Mouse (Mus musculus) hindbrain, embryonic 11.5 days (tissue): ENCODE measurements at regions not wholly inside any gene's neighbourhood (a gene's known extent, or its start where the extent isn't known, plus 50 kb on each side); places are given as distances from the start of the nearest gene placed in this dataset.
A peak's percentile ranks its signal among the peaks of the same experiment; 100 is the strongest.

Experiments used
- ATAC-seq: fragments of 200-750 bp; cut with Nextera tagmentation; 2 replicates; pipeline ENCODE4 v1.8.0; 2017; ENCODE audit warnings: mild to moderate bottlenecking, moderate TSS enrichment, moderate library complexity; ENCODE audit not compliant: low FRiP score
- DNase-seq: peaks from one replicate; pipeline ENCODE4 v3.0.0-alpha.2; 2015; ENCODE audit warnings: low spot score
- H3K27ac ChIP-seq: fragments of 300-500 bp; sonication (generic); 2 replicates; pipeline ENCODE4 v1.5.1; 2014; ENCODE audit warnings: mild to moderate bottlenecking, low read depth, low read length
- H3K27me3 ChIP-seq: fragments of 300-500 bp; sonication (generic); 2 replicates; pipeline ENCODE4 v1.6.1; 2014; ENCODE audit warnings: mild to moderate bottlenecking, low read length, moderate library complexity, mixed read lengths; ENCODE audit not compliant: control insufficient read depth, insufficient read depth
- H3K36me3 ChIP-seq: fragments of 300-500 bp; sonication (generic); 2 replicates; pipeline ENCODE4 v1.6.1; 2014; ENCODE audit warnings: mild to moderate bottlenecking, low read length, moderate library complexity, mixed read lengths; ENCODE audit not compliant: control insufficient read depth, insufficient read depth
- H3K4me1 ChIP-seq: fragments of 300-500 bp; sonication (generic); replicated peaks from 2 replicates; pipeline ENCODE4 v1.6.1; 2014; ENCODE audit warnings: low read length, mixed read lengths; ENCODE audit not compliant: control insufficient read depth, insufficient read depth
- H3K4me2 ChIP-seq: fragments of 300-500 bp; sonication (generic); replicated peaks from 2 replicates; pipeline ENCODE4 v1.6.1; 2014; ENCODE audit warnings: mild to moderate bottlenecking, low read depth, low read length
- H3K4me3 ChIP-seq: fragments of 300-500 bp; sonication (generic); 2 replicates; pipeline ENCODE4 v1.5.1; 2014; ENCODE audit warnings: low read depth, low read length
- H3K9ac ChIP-seq: fragments of 300-500 bp; sonication (generic); 2 replicates; pipeline ENCODE4 v1.6.1; 2014; ENCODE audit warnings: low read depth, low read length
- H3K9me3 ChIP-seq: fragments of 300-500 bp; sonication (generic); 2 replicates; pipeline ENCODE4 v1.6.1; 2016; ENCODE audit warnings: low read length; ENCODE audit not compliant: control insufficient read depth
- WGBS: fragments of 180-500 bp; shearing (Covaris S2); extraction: QIAGEN DNeasy Blood & Tissue Kit; methylation state at CpG from one replicate; pipeline ENCODE4 v1.1.7; 2014; 5-methylcytosine and 5-hydroxymethylcytosine counted together

DNA sequence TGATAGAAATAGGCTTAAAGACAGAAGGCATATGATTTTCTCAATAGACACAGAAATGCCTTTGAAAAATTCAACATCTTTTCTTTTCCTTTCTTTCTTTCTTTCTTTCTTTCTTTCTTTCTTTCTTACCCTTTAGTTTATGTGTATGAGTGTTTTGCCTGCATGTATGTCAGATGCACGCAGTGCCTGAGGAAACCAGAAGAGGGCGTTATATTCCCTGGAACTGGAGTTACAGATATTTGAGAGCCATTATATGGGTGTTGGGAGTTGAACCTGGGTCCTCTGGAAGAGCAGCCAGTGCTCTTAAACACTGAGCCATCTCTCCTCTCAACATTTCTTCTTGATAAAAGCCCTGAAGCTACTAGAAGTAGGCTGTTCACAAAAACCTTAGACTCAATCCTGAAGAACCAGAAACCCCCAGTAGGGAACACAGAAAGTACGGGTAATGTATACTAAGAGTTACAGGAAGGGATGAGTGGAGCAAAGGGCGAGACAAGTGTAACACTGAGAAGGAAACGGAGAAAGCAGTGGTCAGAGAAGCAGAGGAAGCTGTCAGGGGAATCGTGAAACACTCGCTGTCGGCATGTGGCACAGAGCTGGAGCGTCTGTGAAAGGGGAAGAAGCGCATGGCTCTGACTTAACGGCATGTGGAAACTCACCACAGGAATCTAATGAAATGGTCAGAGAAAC lies 2253.4 kb downstream of the 4930444P10Rik start:
- Histone ChIP-seq H3K36me3 (no peaks in the 10 kb centered on the region), H3K27ac (no peak overlapping the region), H3K4me3 (no peak overlapping the region), H3K4me1 (no peaks in the 10 kb centered on the region; the same call in 1 of the 2 replicates), H3K4me2 (no peak overlapping the region), H3K27me3 (no peaks in the 10 kb centered on the region), H3K9me3 (no peaks in the 10 kb centered on the region), H3K9ac (no peak overlapping the region)
- ATAC-seq (no peak), DNase-seq (no peak)
- 69% methylated on average over 11 of the region's 11 CpGs for WGBS

DNA sequence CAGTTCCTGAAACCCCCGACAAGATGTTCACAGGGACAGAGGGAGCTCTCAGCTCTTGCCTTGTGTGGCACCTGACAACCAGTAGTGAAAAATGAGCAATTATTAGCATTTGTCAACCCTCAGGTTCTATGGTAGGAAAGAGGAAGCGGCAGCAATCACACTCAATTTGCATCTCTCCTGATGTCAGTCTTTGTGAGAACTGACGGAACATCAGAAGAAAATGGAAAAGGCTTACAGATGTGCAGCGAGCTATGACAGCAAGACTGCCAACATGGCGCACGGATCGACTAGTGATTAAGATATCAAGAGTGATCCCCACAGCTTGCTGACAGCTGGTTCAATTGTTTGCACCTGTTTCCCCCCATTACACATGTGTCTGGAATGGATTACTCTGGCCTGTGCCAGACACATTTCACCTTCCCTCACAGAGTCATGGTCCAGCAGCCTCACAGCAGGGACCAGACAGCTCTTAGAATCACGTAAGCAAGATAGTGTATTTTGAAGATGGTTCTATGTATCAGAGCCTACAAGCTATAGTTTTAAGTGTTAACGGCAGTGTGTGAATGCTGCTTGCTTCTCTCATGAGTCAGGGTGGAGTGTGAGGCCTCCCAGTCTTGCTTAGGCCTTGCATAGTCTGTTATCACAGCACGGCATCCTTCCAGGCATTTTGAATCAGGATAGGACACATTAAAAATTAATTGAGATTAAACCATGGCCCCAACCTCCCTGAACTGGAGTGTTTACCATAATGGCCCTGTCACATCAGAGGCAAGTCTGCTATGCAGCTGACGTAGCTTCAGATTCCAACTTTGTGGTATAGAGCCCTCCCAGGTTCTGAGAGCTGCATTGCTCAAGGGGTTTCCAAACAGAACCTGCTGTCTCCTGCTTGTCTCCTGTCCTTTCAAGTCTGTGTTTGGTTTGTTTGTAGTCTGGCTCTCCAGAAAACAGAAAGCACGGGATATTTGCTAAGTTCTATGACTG lies 2258.0 kb downstream of the 4930444P10Rik start:
- Histone ChIP-seq H3K4me1 (no peaks in the 10 kb centered on the region; the same call in 1 of the 2 replicates), H3K4me3 (no peak overlapping the region), H3K36me3 (no peaks in the 10 kb centered on the region), H3K4me2 (no peak overlapping the region), H3K9me3 (no peaks in the 10 kb centered on the region), H3K27me3 (no peaks in the 10 kb centered on the region), H3K9ac (no peak overlapping the region), H3K27ac (0 out of 2 replicates have a peak overlapping the region, but pooled peaks have one; percentile 20)
- DNase-seq: peak; percentile 49
- WGBS: 56% methylated on average over 12 of the region's 12 CpGs
- ATAC-seq: peak; percentile 85

DNA sequence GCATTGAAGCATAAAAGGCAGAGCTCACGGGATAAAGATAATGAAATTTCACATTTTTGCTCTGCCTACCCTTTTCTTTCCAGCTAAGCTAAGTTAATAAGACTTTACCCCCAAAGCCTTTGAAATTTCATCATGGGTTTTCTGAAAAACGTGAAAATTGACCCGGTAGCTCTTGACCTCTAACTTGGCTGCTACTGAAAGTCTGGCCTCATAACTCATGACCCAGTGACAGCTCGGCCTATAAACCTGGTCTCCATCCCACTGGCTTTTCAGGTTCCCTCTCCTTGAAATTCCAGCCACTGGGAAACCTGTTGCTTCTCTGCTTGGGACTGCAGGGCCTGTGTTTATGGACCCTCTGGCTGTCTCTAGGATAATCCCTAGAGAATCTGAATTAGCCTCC lies 2285.3 kb downstream of the 4930444P10Rik start:
- 33% methylated on average over 4 of the region's 4 CpGs for WGBS
- no peaks in the 10 kb centered on the region for H3K27me3 ChIP-seq
- no peak overlapping the region for H3K9ac ChIP-seq
- H3K9me3 ChIP-seq: no peaks in the 10 kb centered on the region
- DNase-seq: no peak
- H3K27ac ChIP-seq: no peak overlapping the region
- no peaks in the 10 kb centered on the region for H3K36me3 ChIP-seq
- H3K4me3 ChIP-seq: no peak overlapping the region
- H3K4me2 ChIP-seq: no peak overlapping the region
- no peaks in the 10 kb centered on the region for H3K4me1 ChIP-seq
- no peak for ATAC-seq

DNA sequence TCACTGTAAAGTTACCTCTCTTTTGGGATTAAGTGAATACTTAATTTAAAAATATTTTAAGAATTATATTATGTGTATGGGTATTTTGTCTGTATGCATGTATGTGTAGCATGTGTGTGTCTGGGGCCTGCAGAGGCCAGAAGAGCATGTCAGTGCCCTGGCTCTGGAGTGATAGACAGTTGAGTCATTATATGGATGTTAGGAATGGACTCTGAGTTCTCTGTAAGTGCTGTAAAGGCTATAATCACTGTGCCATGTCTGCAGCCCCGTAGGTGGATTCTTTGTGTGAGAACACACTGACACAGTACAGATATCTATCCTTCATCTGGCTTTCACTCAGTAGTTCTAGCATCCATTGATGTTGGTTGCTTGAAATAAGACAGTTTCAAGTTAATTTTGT lies 2292.7 kb downstream of the 4930444P10Rik start:
- no peak overlapping the region for H3K27ac ChIP-seq
- no peaks in the 10 kb centered on the region for H3K4me1 ChIP-seq
- no peaks in the 10 kb centered on the region for H3K27me3 ChIP-seq
- no peaks in the 10 kb centered on the region for H3K9me3 ChIP-seq
- no peak overlapping the region for H3K9ac ChIP-seq
- 85% methylated on average over 1 of the region's 1 CpGs for WGBS
- H3K36me3 ChIP-seq: no peaks in the 10 kb centered on the region
- H3K4me2 ChIP-seq: no peak overlapping the region
- DNase-seq (no peak), ATAC-seq (no peak)
- no peak overlapping the region for H3K4me3 ChIP-seq

DNA sequence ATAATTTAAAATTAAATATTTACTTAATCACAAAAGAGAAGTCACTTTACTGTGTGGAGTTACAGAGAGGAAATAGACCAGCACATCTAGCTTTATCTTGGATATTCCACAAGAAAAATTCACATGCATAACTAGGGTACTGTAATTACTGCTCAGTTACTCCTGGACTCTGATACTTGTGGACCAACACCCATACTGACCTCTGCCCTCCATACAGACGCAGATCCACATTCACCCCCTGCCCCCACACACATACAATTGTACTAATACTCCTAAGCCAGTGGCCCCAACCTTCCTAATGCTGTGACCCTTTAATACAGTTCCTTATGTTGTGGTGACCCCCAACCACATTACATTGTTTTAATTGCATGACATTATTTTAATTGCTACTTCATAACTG lies 2294.3 kb downstream of the 4930444P10Rik start:
- H3K36me3 ChIP-seq: no peaks in the 10 kb centered on the region
- H3K9me3 ChIP-seq: no peaks in the 10 kb centered on the region
- no peak overlapping the region for H3K4me3 ChIP-seq
- no peak for DNase-seq
- no peak overlapping the region for H3K27ac ChIP-seq
- H3K9ac ChIP-seq: no peak overlapping the region
- H3K4me2 ChIP-seq: no peak overlapping the region
- 86% methylated on average over 1 of the region's 1 CpGs for WGBS
- H3K27me3 ChIP-seq: no peaks in the 10 kb centered on the region
- no peak for ATAC-seq
- no peaks in the 10 kb centered on the region for H3K4me1 ChIP-seq

DNA sequence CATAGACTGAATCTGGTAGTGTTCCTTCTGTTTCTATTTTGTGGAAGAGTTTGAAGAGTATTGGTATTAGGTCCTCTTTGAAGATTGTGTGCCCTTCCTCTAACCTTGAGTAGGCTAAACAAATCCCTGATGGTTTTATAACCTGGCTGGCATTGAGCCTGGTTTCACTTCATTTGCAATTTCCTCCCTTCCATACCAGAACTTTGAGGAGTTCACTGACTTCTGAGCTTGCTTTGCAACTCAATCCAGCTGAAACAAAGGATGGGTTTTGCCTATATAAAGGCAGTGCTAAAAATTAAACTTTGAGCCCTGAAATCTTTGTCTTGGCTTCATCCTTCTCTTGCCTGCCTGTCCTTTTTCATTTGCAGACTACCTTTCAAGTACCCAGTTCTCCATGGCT lies 2297.9 kb downstream of the 4930444P10Rik start:
- Histone ChIP-seq H3K4me3 (no peak overlapping the region), H3K9me3 (peaks cover 2% of the 10 kb centered on the region; the same call in 1 of the 2 replicates), H3K27ac (no peak overlapping the region), H3K27me3 (no peaks in the 10 kb centered on the region), H3K36me3 (no peaks in the 10 kb centered on the region), H3K9ac (no peak overlapping the region), H3K4me2 (no peak overlapping the region), H3K4me1 (no peaks in the 10 kb centered on the region)
- no peak for DNase-seq
- no peak for ATAC-seq

DNA sequence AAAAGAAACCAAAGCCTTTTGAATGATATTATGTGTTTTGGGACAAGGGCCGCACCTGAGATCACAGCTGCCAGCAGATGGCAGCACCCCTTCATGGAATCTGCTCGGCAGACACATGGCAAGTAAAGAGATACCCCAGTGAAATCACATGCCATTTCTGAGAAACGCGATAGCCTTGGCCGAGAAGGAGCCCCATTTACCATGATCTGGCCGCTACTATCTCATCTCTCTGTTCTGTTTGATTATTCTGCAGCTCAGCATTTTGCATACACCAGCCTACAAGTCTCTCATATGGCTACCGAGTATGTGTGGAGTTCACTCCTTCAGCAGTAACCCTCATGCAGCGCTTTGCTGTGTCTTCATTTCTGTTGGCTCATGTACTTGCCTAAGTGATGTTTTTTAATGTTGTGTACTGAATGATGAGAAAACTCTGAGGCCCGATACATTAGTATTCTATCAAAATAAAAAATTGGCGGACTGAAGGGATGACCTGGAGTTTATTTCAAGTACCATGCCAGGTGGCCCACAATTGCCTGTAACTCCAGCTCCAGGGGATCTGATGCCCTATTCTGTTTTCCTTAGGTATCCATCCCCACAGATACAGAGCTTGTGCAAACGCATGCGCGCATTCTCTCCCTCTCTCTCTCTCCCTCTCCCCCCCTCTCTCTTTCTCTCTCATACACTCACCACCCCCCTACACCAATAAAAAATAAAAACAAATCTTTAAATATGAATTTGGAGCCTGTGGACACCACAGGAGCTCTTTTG lies 2303.6 kb downstream of the 4930444P10Rik start:
- H3K36me3 ChIP-seq: no peaks in the 10 kb centered on the region
- peak; percentile 87 for ATAC-seq
- peaks cover 2% of the 10 kb centered on the region; the same call in 1 of the 2 replicates for H3K9me3 ChIP-seq
- 33% methylated on average over 13 of the region's 13 CpGs for WGBS
- H3K4me1 ChIP-seq: no peaks in the 10 kb centered on the region; the same call in 1 of the 2 replicates
- H3K4me3 ChIP-seq: no peak overlapping the region
- H3K27me3 ChIP-seq: no peaks in the 10 kb centered on the region
- no peak overlapping the region for H3K27ac ChIP-seq
- no peak overlapping the region for H3K4me2 ChIP-seq
- DNase-seq: peak; percentile 86
- no peak overlapping the region for H3K9ac ChIP-seq

DNA sequence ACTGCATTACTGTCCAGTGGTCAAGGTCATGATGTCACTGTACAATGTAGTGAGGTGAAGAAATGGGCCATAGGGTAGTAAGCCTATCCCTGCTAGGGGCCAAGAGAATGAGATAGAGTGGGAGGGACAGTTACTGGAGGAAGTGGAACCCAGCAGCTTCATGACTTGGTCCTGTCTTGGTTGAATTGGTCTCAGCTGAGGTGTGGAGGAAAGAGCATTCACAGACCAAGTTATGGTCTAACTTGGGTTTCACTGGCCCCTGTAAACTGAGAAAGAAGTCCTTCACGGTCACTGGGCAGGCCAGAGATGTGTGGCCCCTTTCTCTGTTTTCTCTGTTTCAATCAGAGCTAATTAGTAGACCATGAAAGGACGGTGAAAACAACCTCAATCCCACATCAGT lies 2306.1 kb downstream of the 4930444P10Rik start:
- 60% methylated on average over 2 of the region's 2 CpGs for WGBS
- no peak overlapping the region for H3K4me3 ChIP-seq
- H3K36me3 ChIP-seq: no peaks in the 10 kb centered on the region
- H3K9me3 ChIP-seq: peaks cover 2% of the 10 kb centered on the region; the same call in 1 of the 2 replicates
- H3K27me3 ChIP-seq: no peaks in the 10 kb centered on the region
- no peak for DNase-seq
- no peak overlapping the region for H3K27ac ChIP-seq
- 0 out of 2 replicates have a peak, but pooled peaks have one; percentile 20 for ATAC-seq
- H3K4me1 ChIP-seq: no peaks in the 10 kb centered on the region; the same call in 1 of the 2 replicates
- H3K4me2 ChIP-seq: no peak overlapping the region
- no peak overlapping the region for H3K9ac ChIP-seq
